Mouse (Mus musculus): ENCODE data around the gene Alox5. TPM values are rescaled to one million over a fixed set of nuclear protein-coding genes. Genes with fewer than 3 reads are reported as not detected.
"Not testable (repeated sequence)": the region's sequence is repeated elsewhere in the genome, so short reads cannot be mapped to it uniquely, and the experiment has no call there.

The Alox5 gene
- 10 to 100 TPM in 1 of 2 experiments, 1 to 10 TPM in 1; 8.6 to 14.9 TPM for total RNA-seq (2021)

DNA sequence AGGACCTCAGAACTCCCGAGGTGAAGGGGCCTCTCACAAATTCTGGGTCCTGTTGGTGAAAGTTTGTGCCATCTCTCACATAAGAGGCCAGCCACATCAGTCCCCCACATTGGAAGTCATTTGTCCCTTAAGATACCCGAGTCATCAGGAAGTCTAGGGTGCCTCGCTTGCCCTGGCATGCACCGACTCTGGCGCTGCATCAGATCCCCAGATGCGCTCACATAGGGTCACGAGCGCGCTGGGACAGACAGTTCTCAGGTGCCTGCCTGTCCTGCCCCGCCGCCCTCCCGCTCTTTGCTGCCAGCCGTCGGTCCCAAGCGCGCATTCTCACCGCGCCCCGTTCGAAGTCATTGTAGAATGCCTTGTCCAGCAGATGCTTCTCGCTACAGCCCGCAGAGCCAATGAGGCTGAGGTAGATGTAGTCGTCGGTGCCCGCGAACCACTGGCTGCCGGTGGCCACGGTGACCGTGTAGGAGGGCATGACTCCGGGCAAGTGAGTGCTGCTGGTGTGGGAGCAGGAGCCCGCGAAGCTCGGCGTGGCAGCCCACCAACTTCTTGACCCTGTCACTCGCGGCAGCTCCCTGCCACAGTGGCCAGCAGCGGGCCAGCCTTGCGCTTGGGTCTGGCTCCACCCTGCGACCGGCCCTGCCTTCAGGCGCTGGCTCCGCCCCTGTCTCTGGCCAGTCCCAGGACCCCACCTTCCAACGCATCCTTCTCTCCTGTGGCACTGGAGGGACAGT lies at the start of gene Alox5:
Gene Alox5 (minus strand): TSS at position 635 of the 740 bp plus-strand sequence.
- peak; percentile 40 to 47 for DNase-seq
- intact Hi-C loops (cut with DNase I) = no loop called here

GRCm38 (mm10) chr6:116506302-116507003 lies 45.5 kb upstream of the Alox5 start, which contains the start of gene Olfr212:
Gene Olfr212 (plus strand): TSS chr6:116506516.
- DNase-seq; intact Hi-C loops (cut with DNase I): not testable (repeated sequence)

GRCm38 (mm10) chr6:116495960-116496359 lies 35.0 kb upstream of the Alox5 start:
- intact Hi-C loops (cut with DNase I) = no loop called here
- no peak for DNase-seq

DNA sequence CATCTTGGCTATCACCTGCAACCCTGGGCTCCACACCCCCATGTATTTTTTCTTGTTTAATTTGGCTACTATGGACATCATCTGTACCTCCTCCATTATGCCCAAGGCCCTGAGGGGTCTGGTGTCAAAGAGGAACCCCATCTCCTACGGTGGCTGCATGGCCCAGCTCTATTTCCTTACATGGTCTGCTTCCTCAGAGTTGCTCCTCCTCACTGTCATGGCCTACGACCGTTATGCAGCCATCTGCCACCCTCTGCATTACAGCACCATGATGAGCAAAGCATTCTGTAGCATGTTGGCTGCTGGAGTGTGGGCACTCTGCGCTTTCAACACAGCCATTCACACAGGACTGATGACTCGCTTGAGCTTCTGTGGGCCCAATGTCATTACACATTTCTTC lies 32.8 kb upstream of the Alox5 start:
- DNase-seq = no peak
- intact Hi-C loops (cut with DNase I) = no loop called here

DNA sequence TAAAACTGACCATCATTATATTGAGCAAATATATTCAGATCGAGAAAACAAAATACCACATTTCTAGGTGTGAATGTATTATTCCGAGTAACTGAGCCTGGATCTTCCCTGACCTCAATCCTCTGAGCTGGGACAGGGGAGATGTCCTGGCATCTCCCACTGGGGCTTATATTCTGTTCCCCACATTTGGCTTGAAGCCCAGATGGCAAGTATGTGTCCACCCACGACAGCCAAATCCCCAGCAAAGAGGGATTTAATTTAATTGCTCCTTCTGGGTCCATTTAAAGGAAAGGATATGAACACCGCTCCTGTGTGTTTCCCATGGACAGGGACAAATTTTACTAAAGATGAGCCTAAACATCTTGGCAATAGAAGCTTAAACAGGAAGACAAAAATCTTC lies 27.8 kb upstream of the Alox5 start, which contains the start of gene Olfr211:
Gene Olfr211 (plus strand): TSS at position 301 of the 400 bp plus-strand sequence.
- no peak for DNase-seq
- intact Hi-C loops (cut with DNase I) = no loop called here

- peak in 1 of 2 experiments; percentile 5 for DNase-seq
- intact Hi-C loops (cut with DNase I) = no loop called here
These were observed 25.9 kb upstream of the Alox5 start for GRCm38 (mm10) chr6:116486833-116487232.

DNA sequence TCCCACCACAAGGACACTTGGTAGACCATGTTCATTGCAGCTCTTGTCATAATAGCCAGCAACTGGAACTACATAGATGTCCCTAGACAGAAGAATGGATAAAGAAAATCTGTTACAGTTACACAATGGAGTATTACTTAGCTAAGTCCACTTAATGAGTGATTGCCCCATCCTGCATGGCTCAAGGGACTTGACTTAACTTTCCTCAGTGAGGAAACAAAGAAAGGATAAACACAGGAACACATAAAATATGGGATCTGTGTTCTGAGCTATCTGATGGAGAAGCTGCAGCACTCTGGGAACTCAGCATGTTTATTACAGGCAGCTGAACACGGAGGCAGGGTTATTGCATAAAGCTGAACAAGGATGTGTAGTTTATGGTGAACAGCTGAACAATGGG lies 24.1 kb upstream of the Alox5 start:
- DNase-seq = no peak
- intact Hi-C loops (cut with DNase I) = no loop called here

DNA sequence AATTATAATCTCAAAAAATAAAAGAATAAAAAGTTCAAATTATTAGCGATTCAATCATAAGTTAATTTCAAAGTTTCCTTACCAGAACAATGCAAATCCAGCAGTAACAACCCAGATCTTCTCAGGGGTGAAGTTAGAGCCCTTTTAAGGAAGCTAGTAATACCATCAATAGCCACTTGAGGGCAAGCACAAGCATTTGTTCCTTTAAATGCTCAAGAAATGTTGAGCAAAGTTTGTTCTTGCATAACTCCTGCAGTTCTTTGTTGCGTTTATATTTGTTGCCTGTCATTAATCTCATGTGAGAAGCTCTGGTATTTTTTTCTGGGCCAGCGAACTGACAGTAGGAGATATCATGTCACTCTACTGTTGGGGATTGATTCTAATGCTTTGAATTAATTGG lies 7.1 kb upstream of the Alox5 start:
- no peak for DNase-seq
- intact Hi-C loops (cut with DNase I) = no loop called here

DNA sequence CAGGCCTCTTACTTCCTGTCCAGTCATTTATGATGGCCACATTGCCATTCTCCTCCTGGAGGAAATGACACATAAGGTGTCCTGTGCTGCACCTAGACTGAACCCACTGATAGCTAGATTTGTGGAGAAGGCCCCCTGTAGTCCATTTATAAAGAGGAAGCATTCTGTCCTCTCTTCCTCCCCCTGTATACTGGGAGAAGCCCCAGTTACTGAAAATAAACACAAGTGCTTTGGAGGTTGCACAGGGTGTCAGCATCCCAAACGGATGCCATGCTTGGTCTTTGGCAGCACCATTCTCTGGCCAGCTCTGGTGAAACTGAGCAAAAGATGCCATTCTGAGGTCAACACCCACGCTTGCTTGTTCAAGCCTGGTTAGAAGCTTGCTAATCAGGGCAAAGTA lies 1.7 kb downstream of the Alox5 start:
- intact Hi-C loops (cut with DNase I) = no loop called here
- no peak for DNase-seq

GRCm38 (mm10) chr6:116458728-116459127 lies 2.2 kb downstream of the Alox5 start:
- DNase-seq = no peak
- intact Hi-C loops (cut with DNase I) = no loop called here

DNA sequence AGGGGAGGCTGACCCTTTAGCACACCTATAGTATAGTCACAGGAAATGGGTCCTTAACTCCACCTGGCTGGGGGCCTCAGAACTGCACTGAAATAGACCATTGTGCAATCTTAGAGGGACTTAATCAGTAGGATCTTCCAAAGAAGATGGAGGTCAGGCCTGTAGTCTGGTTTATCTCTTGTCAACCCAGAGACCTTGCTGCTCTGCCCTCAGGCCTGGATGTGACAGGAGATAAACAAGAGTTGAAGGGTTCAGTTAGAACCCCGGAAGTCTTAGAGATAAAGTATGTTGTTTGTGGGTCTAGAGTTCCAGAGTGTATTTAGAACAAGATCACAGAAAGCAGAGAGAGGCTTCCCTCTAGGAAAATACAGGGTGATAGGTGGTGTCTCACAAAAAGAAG lies 4.5 kb downstream of the Alox5 start:
- no peak for DNase-seq

DNA sequence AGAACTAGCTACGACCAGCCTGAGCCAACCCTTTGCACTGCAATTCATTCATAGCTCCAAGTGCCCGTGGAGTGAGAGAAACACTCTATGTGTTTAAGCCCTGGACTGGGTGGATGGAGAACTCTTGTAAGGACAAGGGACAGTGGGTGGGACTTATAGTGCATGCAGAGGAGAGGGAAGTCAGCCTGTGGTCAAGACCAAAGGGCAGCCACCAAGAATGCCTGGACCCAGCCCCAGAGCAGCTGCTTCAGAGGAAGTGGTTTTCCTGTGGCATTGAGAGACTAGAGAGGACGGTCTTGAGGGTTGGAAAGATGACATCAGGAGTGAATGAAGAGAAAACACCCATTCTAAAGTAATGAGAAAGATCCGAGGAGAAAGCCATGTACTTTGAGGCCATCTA lies 5.2 kb downstream of the Alox5 start:
- intact Hi-C loops (cut with DNase I) = no loop called here
- peak in 1 of 2 experiments; percentile 16 for DNase-seq

More for the DNA sequence above, 4.5 kb downstream of the Alox5 start:
- intact Hi-C loops (cut with DNase I) = no loop called here

DNA sequence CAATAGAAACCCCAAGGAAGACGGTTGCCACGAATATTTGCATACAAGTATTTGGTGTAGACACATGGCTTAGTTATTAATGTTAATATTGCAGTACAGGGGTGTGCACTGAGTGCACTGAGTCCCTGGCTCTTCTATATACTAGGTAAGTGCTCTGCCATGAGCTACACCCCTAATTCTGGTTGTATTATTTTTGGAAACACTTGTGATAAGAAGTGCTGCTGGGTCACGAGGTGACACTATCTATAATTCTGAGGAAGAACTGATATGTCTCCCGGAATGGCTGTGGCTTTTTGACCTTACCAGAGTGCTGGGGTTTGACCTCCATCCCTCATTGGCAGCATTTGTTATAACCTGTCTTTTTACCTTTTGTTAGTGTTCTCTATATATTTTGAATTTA lies 20.1 kb downstream of the Alox5 start:
- DNase-seq = no peak
- intact Hi-C loops (cut with DNase I) = no loop called here

DNA sequence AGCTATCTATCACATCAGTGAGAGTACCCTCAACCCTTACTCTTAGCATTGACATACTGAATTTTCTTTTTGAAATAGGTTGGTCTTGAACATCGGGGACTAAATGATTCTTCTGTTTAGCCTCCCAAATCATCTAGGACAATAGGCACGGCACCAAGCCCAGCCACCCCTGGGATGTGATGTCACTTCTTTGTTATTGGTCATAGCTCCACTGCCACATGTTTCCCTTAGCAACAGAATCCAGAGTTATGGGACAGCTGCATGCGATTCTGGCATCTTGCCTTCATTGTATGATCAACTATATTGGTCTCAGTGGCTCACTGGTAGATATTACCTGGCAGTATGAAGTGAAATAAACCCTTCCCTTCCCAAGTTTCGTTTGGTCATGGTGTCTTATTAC lies 20.5 kb downstream of the Alox5 start:
- no peak for DNase-seq
- intact Hi-C loops (cut with DNase I) = no loop called here

- DNase-seq = no peak
- intact Hi-C loops (cut with DNase I) = no loop called here
These were observed 21.4 kb downstream of the Alox5 start for GRCm38 (mm10) chr6:116439531-116439930.

DNA sequence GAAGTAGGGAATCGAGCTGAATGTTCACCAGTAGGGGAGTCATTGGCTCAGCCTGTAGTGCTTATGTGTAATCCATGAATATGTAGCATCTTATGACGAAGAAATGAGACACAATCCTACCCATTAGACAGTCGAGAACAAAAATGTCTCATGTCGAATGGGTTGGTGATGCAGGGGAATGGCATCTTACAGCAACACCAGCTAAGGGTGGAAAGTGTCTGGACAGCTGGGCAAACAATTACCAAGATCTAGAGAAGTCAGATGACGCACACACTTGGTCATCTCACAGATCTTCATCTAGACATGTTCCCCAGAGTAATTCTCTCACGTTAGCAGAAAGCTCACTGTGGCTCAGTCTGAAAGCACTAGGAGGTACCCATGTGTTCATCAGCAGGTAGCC lies 22.1 kb downstream of the Alox5 start:
- intact Hi-C loops (cut with DNase I) = no loop called here
- no peak for DNase-seq

GRCm38 (mm10) chr6:116428282-116428681 lies 32.7 kb downstream of the Alox5 start:
- DNase-seq = peak in 1 of 2 experiments; percentile 22
- intact Hi-C loops (cut with DNase I) = loop anchor here (5.0 kb wide), 1 partner anchor 144 kb away; no protein-coding TSS in a partner anchor

DNA sequence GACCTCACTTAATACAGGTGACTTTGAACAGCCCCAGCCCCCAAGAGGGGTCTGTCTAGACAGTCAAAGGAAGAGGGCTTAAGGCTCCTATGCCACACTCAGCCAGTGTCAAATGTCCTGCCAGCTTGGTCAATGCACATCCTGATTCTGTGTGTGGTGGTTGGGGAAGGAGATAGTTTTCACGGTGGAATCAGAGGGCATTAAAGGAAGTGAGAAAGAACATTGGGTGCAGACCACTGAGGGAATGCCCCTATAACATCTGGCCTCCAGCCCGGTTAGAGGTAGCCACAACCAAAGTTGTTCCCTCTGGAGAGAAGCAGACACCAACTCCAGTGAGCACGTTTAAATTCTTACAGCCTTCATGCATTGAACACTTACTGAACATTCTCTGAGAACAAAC lies 33.4 kb downstream of the Alox5 start:
- DNase-seq = no peak

DNA sequence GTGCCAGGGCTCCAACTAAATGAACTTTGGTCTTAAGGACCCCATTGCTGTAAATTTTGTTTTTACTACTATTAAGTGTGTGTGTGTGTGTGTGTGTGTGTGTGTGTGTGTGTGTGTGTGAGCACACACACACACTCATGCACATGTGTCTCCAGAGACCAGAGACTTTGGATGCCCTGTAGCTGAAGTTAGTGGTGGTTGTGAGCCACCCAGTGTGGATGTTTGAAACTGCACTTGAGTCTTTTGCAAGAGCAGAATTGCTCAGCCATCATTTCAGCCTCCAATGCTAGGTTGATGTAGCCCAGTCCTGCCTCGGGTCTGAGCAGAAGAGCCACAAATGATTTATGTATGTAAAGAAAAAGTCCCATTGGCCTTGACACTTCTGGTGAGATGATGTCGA lies 37.3 kb downstream of the Alox5 start:
- DNase-seq = no peak

More for the DNA sequence above, 33.4 kb downstream of the Alox5 start:
- intact Hi-C loops (cut with DNase I) = loop anchor here (5.0 kb wide), 1 partner anchor 145 kb away; no protein-coding TSS in a partner anchor

GRCm38 (mm10) chr6:116422991-116423390 lies 38.0 kb downstream of the Alox5 start:
- DNase-seq = no peak
- intact Hi-C loops (cut with DNase I) = no loop called here

More for the DNA sequence above, 37.3 kb downstream of the Alox5 start:
- intact Hi-C loops (cut with DNase I) = no loop called here

GRCm38 (mm10) chr6:116420271-116420670 lies 40.7 kb downstream of the Alox5 start:
- no peak for DNase-seq
- intact Hi-C loops (cut with DNase I) = no loop called here

- DNase-seq = no peak
- intact Hi-C loops (cut with DNase I) = loop anchor here (10.0 kb wide), 1 partner anchor 1405 kb away; no protein-coding TSS in a partner anchor
These were observed 41.3 kb downstream of the Alox5 start for GRCm38 (mm10) chr6:116419699-116420098.

All from heart, postnatal 36 days (tissue).